Mouse (Mus musculus) heart, embryonic 11.5 days (tissue): ENCODE measurements around the gene Atoh1. TPM values are rescaled to one million over a fixed set of nuclear protein-coding genes. Genes with fewer than 3 reads are reported as not detected.

Source experiments
- ATAC-seq: fragments of 200-750 bp; cut with Nextera tagmentation; replicated peaks from 2 replicates; pipeline ENCODE4 v1.8.0; 2017; ENCODE audit warnings: moderate library complexity; ENCODE audit not compliant: insufficient number of reproducible peaks, low FRiP score, low TSS enrichment
- H3K27ac ChIP-seq: fragments of 300-500 bp; sonication (generic); 2 replicates; pipeline ENCODE4 v1.5.1; 2014; ENCODE audit warnings: mild to moderate bottlenecking, low read depth, low read length
- H3K27me3 ChIP-seq: fragments of 300-500 bp; sonication (generic); 2 replicates; pipeline ENCODE4 v1.6.1; 2014; ENCODE audit warnings: mild to moderate bottlenecking, low read length, mixed read lengths; ENCODE audit not compliant: control insufficient read depth, insufficient read depth
- H3K36me3 ChIP-seq: fragments of 300-500 bp; sonication (generic); 2 replicates; pipeline ENCODE4 v1.6.1; 2014; ENCODE audit warnings: mild to moderate bottlenecking, low read length, moderate library complexity, mixed read lengths; ENCODE audit not compliant: control insufficient read depth, insufficient read depth
- H3K4me1 ChIP-seq: fragments of 300-500 bp; sonication (generic); 2 replicates; pipeline ENCODE4 v1.6.1; 2014; ENCODE audit warnings: low read length; ENCODE audit not compliant: control insufficient read depth, insufficient read depth
- H3K4me2 ChIP-seq: fragments of 300-500 bp; sonication (generic); 2 replicates; pipeline ENCODE4 v1.6.1; 2014; ENCODE audit warnings: mild to moderate bottlenecking, moderate library complexity
- H3K4me3 ChIP-seq: fragments of 300-500 bp; sonication (generic); 2 replicates; pipeline ENCODE4 v1.5.1; 2014; ENCODE audit warnings: low read depth, low read length
- H3K9ac ChIP-seq: fragments of 300-500 bp; sonication (generic); 2 replicates; pipeline ENCODE4 v1.6.1; 2014; ENCODE audit warnings: mild to moderate bottlenecking, low read depth, low read length, moderate library complexity
- H3K9me3 ChIP-seq: fragments of 300-500 bp; sonication (generic); replicated peaks from 2 replicates; pipeline ENCODE4 v1.6.1; 2016; ENCODE audit warnings: low read length; ENCODE audit not compliant: control insufficient read depth
- WGBS: fragments of 180-500 bp; shearing (Covaris S2); extraction: QIAGEN DNeasy Blood & Tissue Kit; methylation state at CpG from one replicate; pipeline ENCODE4 v1.1.7; 2014; ENCODE audit not compliant: insufficient replicate concordance; 5-methylcytosine and 5-hydroxymethylcytosine counted together
- polyA plus RNA-seq: library from polyadenylated mRNA; unstranded; fragments of >200 nt; fragmentation: Nextera tagmentation; extraction: Ambion mirVana; gene quantifications from 2 replicates; pipeline ENCODE4 v1.2.1, GENCODE M21; 2014

Gene Atoh1
- polyA plus RNA-seq, 1 experiment from 2014 or later = not detected

- 69% methylated on average over 2 of the region's 2 CpGs for WGBS
- Histone ChIP-seq H3K4me3 (no peak overlapping the region), H3K27me3 (no peaks in the 10 kb centered on the region), H3K9me3 (no peaks in the 10 kb centered on the region), H3K27ac (no peak overlapping the region), H3K4me2 (no peak overlapping the region), H3K36me3 (no peaks in the 10 kb centered on the region), H3K4me1 (no peaks in the 10 kb centered on the region), H3K9ac (no peak overlapping the region)
- no peak for ATAC-seq
These were observed 25.6 kb downstream of the Atoh1 start for GRCm38 (mm10) chr6:64754515-64754914.

GRCm38 (mm10) chr6:64763901-64764300, 35.0 kb downstream of the Atoh1 start:
- Histone ChIP-seq H3K27me3 (no peaks in the 10 kb centered on the region), H3K9me3 (no peaks in the 10 kb centered on the region), H3K4me2 (no peak overlapping the region), H3K27ac (no peak overlapping the region), H3K4me1 (no peaks in the 10 kb centered on the region), H3K36me3 (no peaks in the 10 kb centered on the region), H3K4me3 (no peak overlapping the region), H3K9ac (no peak overlapping the region)
- ATAC-seq = no peak
- WGBS = 66% methylated on average over 8 of the region's 8 CpGs

GRCm38 (mm10) chr6:64773430-64773829, 44.5 kb downstream of the Atoh1 start:
- Histone ChIP-seq H3K4me3 (no peak overlapping the region), H3K9me3 (no peaks in the 10 kb centered on the region), H3K36me3 (no peaks in the 10 kb centered on the region), H3K27ac (no peak overlapping the region), H3K4me1 (no peaks in the 10 kb centered on the region), H3K4me2 (no peak overlapping the region), H3K27me3 (no peaks in the 10 kb centered on the region), H3K9ac (no peak overlapping the region)
- ATAC-seq = no peak
- 21% methylated on average over 7 of the region's 7 CpGs for WGBS
